Mouse (Mus musculus) urinary bladder, adult 2 months (tissue): ENCODE data around the gene Prr19. TPM values are rescaled to one million over a fixed set of nuclear protein-coding genes. Genes with fewer than 3 reads are reported as not detected.

Experiments used
- DNase-seq: peaks from one replicate; pipeline ENCODE4 v3.0.0; 2022; ENCODE audit warnings: low spot score
- polyA plus RNA-seq: library from polyadenylated mRNA; depleted of rRNA; stranded (reverse); fragments of >200 nt; gene quantifications from 2 replicates; pipeline ENCODE4 v1.2.3, GENCODE M21; 2012

The Prr19 gene
- polyA plus RNA-seq, 1 experiment = not detected

GRCm38 (mm10) chr7:25293191-25293739 lies 7.9 kb upstream of the Prr19 start:
- DNase-seq = no peak

- no peak for DNase-seq
Measured at GRCm38 (mm10) chr7:25294495-25294894, 6.7 kb upstream of the Prr19 start.

- DNase-seq = no peak
Measured at GRCm38 (mm10) chr7:25294960-25295722, 6.1 kb upstream of the Prr19 start.

- peak; percentile 26 for DNase-seq
Measured at GRCm38 (mm10) chr7:25296945-25297453, 4.2 kb upstream of the Prr19 start.

DNA sequence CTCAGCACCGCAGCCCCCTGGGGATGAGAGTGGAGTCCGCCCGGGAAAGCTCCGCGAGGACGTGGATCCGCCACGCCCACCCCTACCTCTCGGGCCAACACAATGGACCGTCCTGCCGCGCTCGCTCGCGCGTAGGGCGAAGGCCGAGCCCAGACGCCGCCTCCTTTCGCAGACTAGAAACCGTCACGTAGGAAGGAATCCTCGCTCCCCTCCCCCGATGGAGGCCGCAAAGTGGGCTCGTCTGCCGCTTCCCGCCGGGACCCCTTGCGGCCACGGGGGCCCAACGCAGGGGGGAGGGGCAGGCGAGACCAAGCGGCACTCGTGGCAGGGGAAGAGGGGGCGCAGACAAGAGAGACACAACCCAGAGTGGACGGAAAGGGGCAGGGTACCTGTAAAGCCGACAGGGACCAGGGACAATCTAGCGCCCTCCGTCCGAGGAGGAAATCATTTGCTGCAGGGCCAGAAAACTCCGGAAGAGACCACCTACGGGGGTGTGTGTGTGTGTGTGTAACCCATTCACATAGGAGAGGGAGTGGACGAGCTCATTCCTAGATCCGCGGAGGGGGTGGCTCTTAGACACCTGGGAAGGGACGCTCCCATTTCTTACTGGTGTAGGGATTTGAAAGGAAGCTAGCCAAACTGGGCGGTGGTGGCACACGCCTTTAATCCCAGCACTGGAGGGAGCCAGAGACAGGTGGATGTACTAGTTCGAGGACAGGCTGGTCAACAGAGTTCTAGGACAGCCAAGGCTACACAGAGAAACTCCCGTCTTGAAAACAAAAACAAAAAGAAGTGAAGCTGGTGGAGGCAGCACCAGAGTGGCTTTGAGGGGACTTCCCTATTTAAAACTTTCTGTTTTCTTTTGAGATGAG lies 3.5 kb upstream of the Prr19 start, which contains the start of gene Pafah1b3:
Pafah1b3 (minus strand) TSS at position 533 of the 872 bp plus-strand sequence.
- DNase-seq = peak; percentile 56

DNA sequence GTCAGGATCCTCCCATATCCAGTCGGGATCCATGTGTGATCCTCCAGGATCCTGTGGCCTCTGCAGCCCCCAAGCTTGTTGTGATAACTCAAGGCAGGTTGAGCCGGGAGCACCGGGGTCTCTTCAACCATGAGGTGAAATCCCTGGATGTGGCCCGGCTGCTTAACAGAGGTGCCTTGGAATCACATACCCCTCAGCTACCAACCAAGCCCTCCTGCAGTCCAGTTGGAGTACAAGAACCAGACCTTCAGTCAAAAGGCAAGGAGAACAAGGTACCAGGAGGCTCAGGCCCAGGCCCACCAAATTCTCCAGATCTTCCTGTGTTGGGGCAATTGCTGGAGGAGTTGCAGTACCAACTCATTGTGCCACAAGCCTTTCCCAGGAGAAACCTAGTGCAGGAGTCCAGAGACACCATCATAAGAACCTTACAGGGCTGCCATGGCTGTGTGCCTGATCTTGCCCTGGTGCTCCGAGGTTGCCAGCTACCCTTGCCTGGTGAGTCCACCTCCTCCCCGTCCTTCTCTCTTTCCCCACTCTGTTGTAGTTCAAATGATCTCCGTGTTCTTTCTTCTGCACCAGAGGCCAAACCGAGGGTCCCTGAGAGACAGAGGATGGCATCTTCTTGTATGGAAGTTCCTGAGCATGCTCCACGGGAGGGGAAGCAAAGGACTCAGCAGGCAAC lies 1.9 kb downstream of the Prr19 start:
- no peak for DNase-seq

DNA sequence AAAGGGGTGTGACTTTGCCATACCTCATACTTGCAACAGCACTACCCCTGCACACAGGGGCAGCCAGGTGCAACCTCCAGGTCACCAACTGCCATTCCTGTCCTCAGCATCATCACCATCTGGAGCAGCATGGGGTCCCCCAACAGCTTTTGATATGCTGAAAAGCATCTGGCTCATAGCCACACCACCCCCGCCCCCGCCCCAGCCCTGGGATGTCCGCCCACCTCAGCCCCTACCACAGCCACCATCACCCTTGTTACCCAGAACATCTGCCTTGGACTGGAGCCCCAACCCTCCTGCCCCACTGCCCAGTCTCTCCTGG lies 2.4 kb downstream of the Prr19 start:
- no peak for DNase-seq

- no peak for DNase-seq
Measured at GRCm38 (mm10) chr7:25305481-25305880, 4.3 kb downstream of the Prr19 start.

DNA sequence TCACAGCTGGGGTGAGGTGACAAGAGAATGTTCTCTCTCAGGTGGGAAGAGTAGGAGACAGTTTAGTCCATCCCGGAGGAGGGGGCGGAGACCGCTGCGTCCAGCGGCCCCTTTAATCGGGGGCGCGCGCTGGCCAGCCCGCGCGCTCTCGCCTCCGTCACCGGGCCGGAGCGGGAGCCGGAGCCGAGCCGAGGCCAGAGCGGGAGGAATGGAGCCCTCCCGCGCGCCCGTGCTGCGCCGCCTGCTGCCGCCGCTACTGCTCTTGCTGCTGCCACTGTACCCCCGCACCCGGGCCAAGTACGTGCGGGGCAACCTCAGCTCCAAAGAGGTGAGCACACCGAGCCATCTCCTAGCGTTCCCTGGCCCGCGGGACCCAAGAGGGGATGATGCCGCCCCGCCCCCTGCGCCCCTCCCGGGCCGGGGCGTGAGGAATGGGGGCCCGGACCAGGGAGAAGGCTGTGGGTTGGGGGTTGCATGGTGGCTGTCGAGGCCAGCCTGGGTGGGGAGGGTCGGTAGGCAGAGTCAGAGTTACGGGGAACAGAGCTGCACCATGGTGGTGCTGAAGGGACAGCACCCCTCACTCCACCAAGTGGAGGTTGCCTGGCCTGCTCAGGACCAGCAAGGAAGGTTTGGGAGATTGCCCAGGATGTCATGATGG lies 4.9 kb downstream of the Prr19 start, which contains the start of gene Tmem145:
Tmem145 (plus strand) TSS at position 151 of the 658 bp plus-strand sequence.
- DNase-seq = peak; percentile 22

GRCm38 (mm10) chr7:25306614-25306996 lies 5.4 kb downstream of the Prr19 start:
- no peak for DNase-seq

- no peak for DNase-seq
Measured at GRCm38 (mm10) chr7:25308702-25309318, 7.6 kb downstream of the Prr19 start.

GRCm38 (mm10) chr7:25309425-25309824 lies 8.2 kb downstream of the Prr19 start:
- no peak for DNase-seq

GRCm38 (mm10) chr7:25311193-25311592 lies 10.0 kb downstream of the Prr19 start:
- DNase-seq = no peak

DNA sequence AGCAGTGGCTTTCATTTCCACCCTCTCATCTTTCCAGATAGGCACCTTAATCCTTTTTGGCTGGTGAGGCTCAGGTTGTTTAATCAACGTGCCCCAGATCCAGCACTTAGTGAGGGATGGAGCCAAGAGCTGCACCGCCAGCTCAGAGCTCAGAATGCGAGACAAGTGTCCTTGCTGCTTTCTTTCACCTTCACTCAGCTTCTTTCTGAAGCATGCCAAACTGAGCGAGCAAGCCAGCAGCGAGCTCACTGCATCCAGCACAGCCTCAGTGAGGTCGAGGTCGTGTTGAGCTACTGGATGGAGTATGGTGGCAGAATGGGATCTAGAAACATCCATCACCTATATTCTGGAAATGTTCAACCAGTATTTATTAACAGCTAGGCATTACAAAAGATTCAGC lies 12.1 kb downstream of the Prr19 start:
- DNase-seq = no peak

DNA sequence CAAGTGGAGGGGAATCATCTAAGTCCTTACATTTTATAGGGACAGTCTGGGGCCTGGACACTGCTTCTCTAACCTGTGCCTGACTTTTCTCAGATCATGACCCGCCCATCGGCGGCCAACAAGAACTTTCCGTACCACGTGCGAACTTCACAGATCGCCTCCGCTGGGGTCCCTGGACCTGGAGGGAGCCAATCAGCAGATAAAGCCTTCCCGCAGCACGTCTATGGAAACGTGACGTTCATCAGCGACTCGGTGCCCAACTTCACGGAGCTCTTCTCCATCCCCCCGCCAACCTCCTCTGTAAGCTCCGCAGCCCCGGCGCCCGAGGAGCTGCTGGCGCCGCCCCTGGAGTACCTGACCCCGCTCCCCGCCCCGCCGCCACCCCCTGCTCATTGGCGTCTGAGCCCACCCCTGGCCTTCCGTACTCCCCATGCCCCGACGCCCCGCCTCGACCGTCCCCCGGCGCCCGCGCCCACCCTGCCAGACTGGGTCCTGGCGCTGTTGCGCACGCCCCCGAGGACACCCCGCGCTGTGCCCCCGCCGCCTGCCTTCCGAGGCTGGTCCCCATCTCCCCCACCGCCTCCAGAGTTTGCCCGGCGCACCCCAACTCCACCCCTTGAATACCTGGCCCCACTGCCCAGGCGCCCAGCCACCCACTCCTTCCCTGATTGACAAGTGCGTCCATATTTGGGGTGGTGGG lies 13.5 kb downstream of the Prr19 start:
- DNase-seq = no peak

GRCm38 (mm10) chr7:25315306-25316041 lies 14.3 kb downstream of the Prr19 start:
- no peak for DNase-seq

GRCm38 (mm10) chr7:25316532-25317445 lies 15.6 kb downstream of the Prr19 start, which contains the start of gene Megf8:
Gene Megf8, plus strand, starts transcription at chr7:25317164.
- DNase-seq = peak; percentile 82

GRCm38 (mm10) chr7:25317446-25317999 lies 16.3 kb downstream of the Prr19 start:
- DNase-seq = no peak
